Comparison of ENCODE assay signal across 22 mouse cellular contexts in the genomic region with DNA sequence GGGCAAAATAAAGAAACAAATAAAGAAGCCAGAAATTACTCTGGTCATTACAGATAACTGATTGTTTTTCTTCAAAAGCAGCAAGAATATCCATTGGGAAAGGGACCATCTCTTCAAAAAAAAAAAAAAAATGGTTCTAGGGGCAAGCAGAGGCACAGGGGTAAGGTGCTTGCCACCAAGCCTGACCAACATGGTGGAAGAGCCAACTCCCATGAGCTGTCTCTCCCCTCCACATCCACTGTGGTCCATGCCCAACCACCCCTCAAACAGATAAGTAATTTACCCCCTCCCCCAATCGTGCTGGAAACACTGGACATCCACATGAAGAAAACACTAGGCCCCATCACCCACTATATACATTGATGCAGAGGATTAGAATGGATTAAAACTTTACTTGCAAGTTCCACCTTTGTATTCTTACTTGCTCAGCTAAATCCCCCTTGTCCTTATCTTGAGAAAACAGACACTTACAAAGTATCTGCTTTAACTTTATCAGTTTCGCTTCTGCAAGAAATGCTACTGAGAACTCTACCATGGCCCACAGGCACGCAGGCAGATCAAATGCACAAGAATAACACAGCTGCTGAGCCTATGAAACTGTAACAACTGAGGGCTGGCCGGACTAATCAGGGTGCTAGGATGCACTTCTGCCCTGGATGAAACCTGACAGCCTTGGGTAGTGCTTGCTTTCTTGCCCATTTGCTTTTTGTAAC. TPM values are rescaled to one million over a fixed set of nuclear protein-coding genes. Genes with fewer than 3 reads are reported as not detected.
A peak's percentile ranks its signal among the peaks of the same experiment; 100 is the strongest.
DNase-seq lines count a peak whose midpoint lies in the region; ATAC-seq and TF ChIP-seq lines count a peak whose summit lies in the region.
"Had no signal": no experiment of that assay in that cellular context is flagged by ENCODE, and none has a peak within 500 bp of the region (broad histone marks: within the 10 kb centered on the region; RNA-seq: fewer than 3 reads in every experiment).

No protein-coding gene starts in this region.

- H3K36me3 ChIP-seq in liver, embryonic 13.5 days = no peaks in the 10 kb centered on the region
- H3K36me3 ChIP-seq: embryonic facial prominence, embryonic 12.5 days had no signal

- H3K27me3 ChIP-seq in liver, embryonic 13.5 days = no peaks in the 10 kb centered on the region
- H3K27me3 ChIP-seq: embryonic facial prominence, embryonic 12.5 days; hindbrain, embryonic 13.5 days had no signal

- H3K9ac ChIP-seq in liver, embryonic 13.5 days = 0 out of 2 replicates have a peak overlapping the region, but pooled peaks have one; percentile 17
- H3K9ac ChIP-seq: embryonic facial prominence, embryonic 12.5 days; hindbrain, embryonic 13.5 days had no signal

- H3K4me2 ChIP-seq in liver, embryonic 13.5 days = peak overlapping the region; percentile 21; the same call in 1 of the 2 replicates
- H3K4me2 ChIP-seq: embryonic facial prominence, embryonic 12.5 days; hindbrain, embryonic 13.5 days had no signal

- peak; percentile 13 for DNase-seq in embryo, embryonic 10.5 days (ENCODE audit: low spot score)
- no peak for DNase-seq in embryo, embryonic 11 days
- peak; percentile 55 for DNase-seq in testis, postnatal 14 days (ENCODE audit: low spot score)
- DNase-seq in testis, postnatal 10 days (ENCODE audit: low spot score) = no peak
- peak; percentile 38 for DNase-seq in liver, embryonic 13.5 days
- no peak for DNase-seq in left cerebral cortex, adult 2 months (ENCODE audit: extremely low spot score in 1 of 2, low spot score in 2 of 2)
- DNase-seq in adrenal gland, adult 18-20 months (ENCODE audit: low spot score in 2 of 2) = no peak
- no peak for DNase-seq in adrenal gland, postnatal 4 days (ENCODE audit: low spot score in 2 of 2)
- DNase-seq: cerebellum, adult 11 months; cerebellum, postnatal 10 days; gastrocnemius, postnatal 14 days; heart, postnatal 14 days; kidney, adult 8-10 months; kidney, postnatal 4 days; midbrain, embryonic 14.5 days had no signal

- intact Hi-C loops in left cerebral cortex, adult 2 months (cut with DNase I) = loop anchor here (10.0 kb wide), 1 partner anchor 702 kb away; no protein-coding TSS in a partner anchor

- H3K4me1 ChIP-seq in liver, embryonic 13.5 days (replicated peaks) = peaks cover 36% of the 10 kb centered on the region
- H3K4me1 ChIP-seq: embryonic facial prominence, embryonic 12.5 days; hindbrain, embryonic 13.5 days had no signal

- 11% methylated on average over 4 of the region's 4 CpGs for WGBS in liver, embryonic 13.5 days (ENCODE audit: insufficient replicate concordance)

- H3K9me3 ChIP-seq in liver, embryonic 13.5 days (replicated peaks) = no peaks in the 10 kb centered on the region
- H3K9me3 ChIP-seq: embryonic facial prominence, embryonic 12.5 days; hindbrain, embryonic 13.5 days had no signal

- ATAC-seq in liver, embryonic 13.5 days (ENCODE audit: low read depth) = peak; percentile 88
- ATAC-seq: forebrain, embryonic 14.5 days; inflammation-experienced regulatory T-cells, adult 6 months; lung, postnatal 0 days had no signal

- H3K4me3 ChIP-seq in liver, embryonic 13.5 days (replicated peaks) = no peak overlapping the region
- no peak overlapping the region for H3K4me3 ChIP-seq in left cerebral cortex, adult 2 months
- H3K4me3 ChIP-seq: embryonic facial prominence, embryonic 12.5 days; erythroblast, embryonic 14.5 days; hindbrain, embryonic 13.5 days; myocyte had no signal

- no peak for TF ChIP-seq CTCF in left cerebral cortex, adult 2 months (IDR thresholded peaks at IDR 0.05)

- H3K27ac ChIP-seq in liver, embryonic 13.5 days = peak overlapping the region; percentile 75
- H3K27ac ChIP-seq in left cerebral cortex, adult 2 months = no peak overlapping the region
- H3K27ac ChIP-seq: embryonic facial prominence, embryonic 12.5 days; hindbrain, embryonic 13.5 days had no signal

RNA-seq across cellular contexts. Expression of a gene that starts 59.3 kb away (rescaled TPM):
- polyA plus RNA-seq in liver, embryonic 13.5 days (2015; fragmentation: Nextera tagmentation; extraction: Ambion mirVana) = 11.5 and 14.3 TPM in 2 replicates
- total RNA-seq in left cerebral cortex, adult 2 months (2021) = 1 to 10 TPM; 6.6 to 6.9 TPM
- total RNA-seq in adrenal gland, adult 18-20 months (2021) = 10 to 100 TPM; 36.5 to 38.8 TPM
- total RNA-seq in adrenal gland, postnatal 4 days (2021) = 10 to 100 TPM; 63.2 to 64.6 TPM
- polyA plus RNA-seq: erythroblast, embryonic 14.5 days had no signal

RNA-seq across cellular contexts. Expression of a gene that starts 59.4 kb away (rescaled TPM):
- 1.5 and 2.1 TPM in 2 replicates for polyA plus RNA-seq in liver, embryonic 13.5 days (2015; fragmentation: Nextera tagmentation; extraction: Ambion mirVana)
- total RNA-seq in left cerebral cortex, adult 2 months (2021) = 1 to 10 TPM; 7.1 to 7.7 TPM
- total RNA-seq in adrenal gland, adult 18-20 months (2021) = 10 to 100 TPM; 34.8 to 56.6 TPM
- 10 to 100 TPM; 22.6 to 23.2 TPM for total RNA-seq in adrenal gland, postnatal 4 days (2021)
- polyA plus RNA-seq: erythroblast, embryonic 14.5 days had no signal

Comparison
In these comparisons a context has a peak if more than half of its experiments do, and no peak if none do; other contexts are left out.
1. DNase-seq: peak in embryo, embryonic 10.5 days (single experiment), testis, postnatal 14 days (single experiment) and liver, embryonic 13.5 days (single experiment); none in embryo, embryonic 11 days (single experiment), testis, postnatal 10 days (single experiment), left cerebral cortex, adult 2 months (0 of 2), adrenal gland, adult 18-20 months (0 of 2) and adrenal gland, postnatal 4 days (0 of 2).
2. RNA of a gene that starts 59.3 kb away (total RNA-seq): 63.2 to 64.6 TPM in adrenal gland, postnatal 4 days and 36.5 to 38.8 TPM in adrenal gland, adult 18-20 months; 6.6 to 6.9 TPM in left cerebral cortex, adult 2 months; every median in the first group is over 4 times any median in the second.